27 mouse cellular contexts compared by ENCODE assay signal in the genomic region with DNA sequence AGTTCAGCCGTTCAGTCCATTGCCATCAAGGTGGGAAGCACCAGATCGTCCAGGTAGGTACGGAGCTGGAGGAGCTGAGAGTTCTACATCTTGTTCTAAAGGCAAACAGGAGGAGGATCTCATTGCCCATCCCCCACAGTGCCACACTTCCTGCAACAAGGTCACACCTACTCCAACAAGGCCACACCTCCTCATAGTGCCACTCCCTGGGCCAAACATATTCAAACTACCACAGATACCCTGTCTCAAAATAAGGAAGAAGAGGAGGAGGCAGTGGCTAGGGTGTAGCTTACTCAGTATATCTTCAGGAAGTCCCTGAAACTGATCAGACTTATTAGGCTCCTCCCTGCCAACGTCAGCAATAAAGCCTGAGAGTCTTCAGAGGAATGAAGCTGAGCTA. TPM values are rescaled to one million over a fixed set of nuclear protein-coding genes. Genes with fewer than 3 reads are reported as not detected.
"Had no signal": no experiment of that assay in that cellular context is flagged by ENCODE, and none has a peak within 500 bp of the region (broad histone marks: within the 10 kb centered on the region; RNA-seq: fewer than 3 reads in every experiment).

No protein-coding gene starts in this region.

- H3K9ac ChIP-seq: heart, embryonic 13.5 days; heart, embryonic 15.5 days; hindbrain, embryonic 13.5 days; hindbrain, embryonic 15.5 days; limb, embryonic 13.5 days; limb, embryonic 15.5 days; liver, embryonic 12.5 days; liver, embryonic 14.5 days had no signal

- H3K27ac ChIP-seq: heart, adult 2 months; heart, embryonic 13.5 days; heart, embryonic 15.5 days; hindbrain, embryonic 13.5 days; hindbrain, embryonic 15.5 days; hindbrain, postnatal 0 days; layer of hippocampus, adult 2 months; limb, embryonic 13.5 days; limb, embryonic 15.5 days; liver, embryonic 12.5 days; liver, embryonic 14.5 days had no signal

- H3K27me3 ChIP-seq: heart, embryonic 13.5 days; heart, embryonic 15.5 days; hindbrain, embryonic 13.5 days; hindbrain, embryonic 15.5 days; limb, embryonic 13.5 days; limb, embryonic 15.5 days; liver, embryonic 12.5 days had no signal

- DNase-seq: gastrocnemius, postnatal 14 days; gastrocnemius, postnatal 36 days; heart, adult 11 months; heart, adult 2 months; heart, postnatal 14 days; heart, postnatal 36 days; kidney, adult 18-20 months; kidney, adult 8-10 months; kidney, postnatal 10 days; kidney, postnatal 25 days; kidney, postnatal 4 days; left cerebral cortex, postnatal 4 days had no signal

- ATAC-seq: hindbrain, postnatal 0 days; intestine, embryonic 16.5 days; liver, embryonic 12.5 days had no signal

- H3K4me2 ChIP-seq: heart, embryonic 11.5 days; heart, embryonic 13.5 days; heart, embryonic 15.5 days; hindbrain, embryonic 13.5 days; hindbrain, embryonic 15.5 days; limb, embryonic 13.5 days; limb, embryonic 15.5 days; liver, embryonic 12.5 days had no signal

- H3K4me1 ChIP-seq: heart, embryonic 13.5 days; heart, embryonic 15.5 days; hindbrain, embryonic 13.5 days; hindbrain, embryonic 15.5 days; limb, embryonic 13.5 days; limb, embryonic 15.5 days; liver, embryonic 12.5 days had no signal

- H3K4me3 ChIP-seq: heart, adult 2 months; heart, embryonic 13.5 days; heart, embryonic 15.5 days; hindbrain, embryonic 13.5 days; hindbrain, embryonic 15.5 days; layer of hippocampus, adult 2 months; limb, embryonic 13.5 days; limb, embryonic 15.5 days; liver, embryonic 12.5 days had no signal

- H3K36me3 ChIP-seq: heart, embryonic 13.5 days; heart, embryonic 15.5 days; hindbrain, embryonic 13.5 days; hindbrain, embryonic 15.5 days; limb, embryonic 13.5 days; limb, embryonic 15.5 days; liver, embryonic 12.5 days had no signal

- H3K9me3 ChIP-seq: heart, embryonic 13.5 days; heart, embryonic 15.5 days; hindbrain, embryonic 13.5 days; hindbrain, embryonic 15.5 days; limb, embryonic 13.5 days; limb, embryonic 15.5 days; liver, embryonic 12.5 days had no signal

RNA-seq across cellular contexts. Expression of gene Nrsn2, which starts 7.8 kb away (rescaled TPM):
- total RNA-seq: gastrocnemius, postnatal 14 days; gastrocnemius, postnatal 36 days; heart, adult 2 months; heart, postnatal 14 days; heart, postnatal 36 days; hematopoietic stem cell, adult 5-6 weeks; liver, adult 2 months had no signal
- polyA plus RNA-seq: liver, adult 2 months; liver, embryonic 14.5 days had no signal

RNA-seq across cellular contexts. Expression of gene 6820408C15Rik, which starts 31.2 kb away (rescaled TPM):
- total RNA-seq: gastrocnemius, adult 8-10 months; gastrocnemius, postnatal 14 days; gastrocnemius, postnatal 36 days; hematopoietic stem cell, adult 5-6 weeks; liver, adult 2 months had no signal
- polyA plus RNA-seq: limb, embryonic 15.5 days; liver, adult 2 months had no signal
